ENCODE assay signal across 8 mouse cellular contexts in the genomic region with DNA sequence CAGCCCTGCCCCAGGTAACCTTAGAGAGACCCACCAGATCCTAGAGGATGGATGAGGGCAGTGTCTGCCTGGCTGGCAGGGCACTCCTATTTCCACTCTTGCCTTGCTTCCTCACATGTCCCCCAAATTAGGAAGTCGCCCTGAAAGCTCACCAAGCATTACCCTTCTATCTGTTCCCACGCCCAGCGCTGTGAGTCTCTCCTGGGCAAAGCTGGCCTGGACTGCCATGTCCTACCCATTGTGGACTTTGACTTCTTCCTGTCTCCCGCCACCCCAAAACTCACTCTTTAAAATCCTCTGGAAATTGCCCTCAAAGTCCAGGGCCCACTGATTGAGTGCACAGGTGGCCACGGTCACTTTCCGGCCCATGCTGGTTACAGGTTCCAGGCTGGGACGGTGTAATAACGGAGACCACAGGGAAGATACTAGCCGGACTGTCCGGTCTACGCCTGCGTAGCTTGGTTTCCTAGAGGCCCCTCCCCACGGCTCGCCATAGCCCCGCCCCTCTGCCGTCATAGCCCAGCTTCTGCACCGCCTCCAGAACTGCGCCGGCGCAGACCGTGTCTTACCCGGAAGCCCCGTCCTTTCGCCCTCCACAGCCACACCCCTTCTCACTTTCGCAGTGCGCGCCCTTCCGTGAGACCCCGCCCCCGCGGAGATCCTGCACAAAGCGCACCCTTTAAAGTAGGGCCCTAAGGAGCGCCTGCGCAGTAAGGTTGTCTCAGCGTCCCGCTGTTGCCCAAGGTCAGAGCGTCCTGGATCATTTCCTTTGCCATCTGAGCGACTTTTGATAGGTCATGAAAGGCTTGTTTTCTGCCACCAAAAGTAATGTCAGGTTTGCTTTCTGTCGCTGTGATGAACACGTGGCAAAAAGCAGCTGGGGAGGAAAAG. TPM values are rescaled to one million over a fixed set of nuclear protein-coding genes. Genes with fewer than 3 reads are reported as not detected.
DNase-seq lines count a peak whose midpoint lies in the region; ATAC-seq and TF ChIP-seq lines count a peak whose summit lies in the region.

A gene (minus strand): TSS at position 475 of the 891 bp plus-strand sequence.
A gene (plus strand): TSS at position 771 of the 891 bp plus-strand sequence.

- intact Hi-C loops in heart, postnatal 36 days (cut with DNase I) = no loop called here

- ATAC-seq in forebrain, embryonic 16.5 days = peak; percentile 97
- ATAC-seq in lung, embryonic 14.5 days (ENCODE audit: insufficient read depth) = peak; percentile 98

- peaks cover 4% of the 10 kb centered on the region; the same call in 1 of the 2 replicates for H3K36me3 ChIP-seq in ES-E14 (ENCODE audit: control insufficient read depth, insufficient read depth, low read length, poor library complexity, severe bottlenecking)
- H3K36me3 ChIP-seq in forebrain, embryonic 16.5 days (ENCODE audit: control insufficient read depth, insufficient read depth) = no peaks in the 10 kb centered on the region
- H3K36me3 ChIP-seq in lung, embryonic 14.5 days (ENCODE audit: insufficient read depth) = peaks cover 9% of the 10 kb centered on the region; the same call in 1 of the 2 replicates
- no peaks in the 10 kb centered on the region; the same call in 1 of the 2 replicates for H3K36me3 ChIP-seq in thymus, adult 2 months (ENCODE audit: control insufficient read depth, insufficient read depth, low read length)

- peak within 1 kb of the TSS; percentile 82 for H3K9ac ChIP-seq in ES-E14 (ENCODE audit: insufficient read depth, low read depth, low read length, poor library complexity, severe bottlenecking)
- peak within 1 kb of the TSS; percentile 81 for H3K9ac ChIP-seq in forebrain, embryonic 16.5 days (replicated peaks; ENCODE audit: low read depth, low read length)
- peak within 1 kb of the TSS; percentile 74 for H3K9ac ChIP-seq in lung, embryonic 14.5 days

- WGBS in forebrain, embryonic 16.5 days = under 1% methylated on average over 39 of the region's 40 CpGs
- under 1% methylated on average over 40 of the region's 40 CpGs for WGBS in lung, embryonic 14.5 days
- WGBS in olfactory bulb, adult 2 months = under 1% methylated on average over 40 of the region's 40 CpGs
- WGBS in thymus, adult 2 months = under 1% methylated on average over 40 of the region's 40 CpGs

- no peaks in the 10 kb centered on the region for H3K27me3 ChIP-seq in forebrain, embryonic 16.5 days (replicated peaks; ENCODE audit: control insufficient read depth, insufficient read depth, low read length)
- H3K27me3 ChIP-seq in lung, embryonic 14.5 days (ENCODE audit: insufficient read depth, low read length) = no peaks in the 10 kb centered on the region
- no peaks in the 10 kb centered on the region for H3K27me3 ChIP-seq in thymus, adult 2 months (ENCODE audit: control insufficient read depth, insufficient read depth, low read length)

- in situ Hi-C loops in ES-E14 (cut with MboI; ENCODE audit: low sequenced_read_pairs in 2 of 2, unreplicated experiment in 2 of 2) = no loop called here

- no peak for TF ChIP-seq CTCF in layer of hippocampus, adult 2 months (conservative IDR thresholded peaks at IDR 0.05)
- TF ChIP-seq CTCF in lung, embryonic 14.5 days (IDR thresholded peaks at IDR 0.05; ENCODE audit: low read depth) = no peak
- no peak for TF ChIP-seq CTCF in olfactory bulb, adult 2 months (IDR thresholded peaks at IDR 0.05; ENCODE audit: insufficient read depth, low read depth, low read length)
- TF ChIP-seq CTCF in thymus, adult 2 months (IDR thresholded peaks at IDR 0.05; ENCODE audit: borderline replicate concordance, control insufficient read depth, extremely low read depth, insufficient read depth, low read length, poor library complexity) = peak; percentile 29; the same call in 1 of the 2 replicates

- peak; percentile 96 for DNase-seq in ES-E14 (ENCODE audit: low read depth, low spot score)
- DNase-seq in cerebellum, adult 11-12 months = peak; percentile 99
- peak; percentile 98 to 99 for DNase-seq in heart, postnatal 36 days
- peak; percentile 99 for DNase-seq in layer of hippocampus, adult 2 months (ENCODE audit: low spot score in 2 of 2)
- DNase-seq in lung, embryonic 14.5 days = peak; percentile 99
- peak; percentile 99 for DNase-seq in thymus, adult 2 months

- peak within 1 kb of the TSS; percentile 14; the same call in 1 of the 2 replicates for H3K27ac ChIP-seq in ES-E14 (ENCODE audit: insufficient read depth, low read depth, low read length, poor library complexity, severe bottlenecking)
- H3K27ac ChIP-seq in forebrain, embryonic 16.5 days (ENCODE audit: low read length) = peak within 1 kb of the TSS; percentile 44
- peak within 1 kb of the TSS; percentile 98 for H3K27ac ChIP-seq in layer of hippocampus, adult 2 months
- H3K27ac ChIP-seq in lung, embryonic 14.5 days (ENCODE audit: low read depth) = peak within 1 kb of the TSS; percentile 74; the same call in 1 of the 2 replicates
- H3K27ac ChIP-seq in olfactory bulb, adult 2 months (ENCODE audit: insufficient read depth, low read depth, low read length) = peak within 1 kb of the TSS; percentile 78
- H3K27ac ChIP-seq in thymus, adult 2 months (ENCODE audit: control insufficient read depth, insufficient read depth, low read length) = peak within 1 kb of the TSS; percentile 54

- H3K4me1 ChIP-seq in ES-E14 (ENCODE audit: control insufficient read depth in 2 of 2, insufficient read depth in 2 of 2, low read length in 2 of 2, poor library complexity in 1 of 2) = peaks cover 0 to 4% of the 10 kb centered on the region in 2 experiments; a peak in 1 of 4 replicates
- H3K4me1 ChIP-seq in forebrain, embryonic 16.5 days (replicated peaks; ENCODE audit: control insufficient read depth, insufficient read depth, low read length) = peaks cover 12% of the 10 kb centered on the region
- peaks cover 5% of the 10 kb centered on the region for H3K4me1 ChIP-seq in lung, embryonic 14.5 days (ENCODE audit: insufficient read depth)
- H3K4me1 ChIP-seq in olfactory bulb, adult 2 months (ENCODE audit: control insufficient read depth, insufficient read depth, low read length) = peaks cover 5% of the 10 kb centered on the region
- peaks cover 11% of the 10 kb centered on the region for H3K4me1 ChIP-seq in thymus, adult 2 months (replicated peaks; ENCODE audit: control insufficient read depth, insufficient read depth, low read length)

- H3K9me3 ChIP-seq in ES-E14 (ENCODE audit: control insufficient read depth, insufficient read depth, low read depth, low read length) = no peaks in the 10 kb centered on the region
- H3K9me3 ChIP-seq in forebrain, embryonic 16.5 days (ENCODE audit: control insufficient read depth, low read length) = no peaks in the 10 kb centered on the region
- H3K9me3 ChIP-seq in lung, embryonic 14.5 days (ENCODE audit: low read depth, low read length) = no peaks in the 10 kb centered on the region

- peak within 1 kb of the TSS; percentile 72 to 94 for H3K4me3 ChIP-seq in ES-E14 (ENCODE audit: insufficient read depth in 1 of 2, low read depth in 1 of 2, low read length in 2 of 2, poor library complexity in 1 of 2, severe bottlenecking in 1 of 2)
- H3K4me3 ChIP-seq in forebrain, embryonic 16.5 days (replicated peaks; ENCODE audit: low read length) = peak within 1 kb of the TSS; percentile 78
- H3K4me3 ChIP-seq in layer of hippocampus, adult 2 months = peak within 1 kb of the TSS; percentile 78
- H3K4me3 ChIP-seq in lung, embryonic 14.5 days (ENCODE audit: low read depth, low read length) = peak within 1 kb of the TSS; percentile 62
- H3K4me3 ChIP-seq in olfactory bulb, adult 2 months (ENCODE audit: insufficient read depth, low read depth, low read length) = peak within 1 kb of the TSS; percentile 65
- peak within 1 kb of the TSS; percentile 71 for H3K4me3 ChIP-seq in thymus, adult 2 months (ENCODE audit: control insufficient read depth, insufficient read depth, low read length)

- peak within 1 kb of the TSS; percentile 87 for H3K4me2 ChIP-seq in forebrain, embryonic 16.5 days (ENCODE audit: low read length)
- H3K4me2 ChIP-seq in lung, embryonic 14.5 days = peak within 1 kb of the TSS; percentile 87

- peak; percentile 65 for TF ChIP-seq POLR2A in olfactory bulb, adult 2 months (IDR thresholded peaks at IDR 0.05; ENCODE audit: insufficient read depth, low read depth, low read length)
- TF ChIP-seq POLR2A in thymus, adult 2 months (IDR thresholded peaks at IDR 0.05; ENCODE audit: control insufficient read depth, extremely low read depth, insufficient read depth, low read length, poor library complexity) = peak; percentile 58

TF ChIP-seq in ES-E14, 5 proteins besides CTCF, POLR2A, EP300 and RAD21:
- no peak for TF ChIP-seq ZNF384 (IDR thresholded peaks at IDR 0.05; ENCODE audit: low read depth, low read length)
- no peak for TF ChIP-seq ZC3H11A (IDR thresholded peaks at IDR 0.05; ENCODE audit: borderline replicate concordance, low read depth, low read length)
- TF ChIP-seq MAFK (IDR thresholded peaks at IDR 0.05; ENCODE audit: insufficient read depth, low read depth, low read length) = no peak
- TF ChIP-seq HCFC1 (IDR thresholded peaks at IDR 0.05; ENCODE audit: borderline replicate concordance, insufficient read depth, low read length) = no peak

RNA-seq across cellular contexts. Expression of the first gene that starts in this region (rescaled TPM):
- 4.9 and 10.8 TPM in 2 replicates for total RNA-seq in ES-E14 (2012; rRNA removed)
- 5.7 and 6.1 TPM in 2 replicates for polyA plus RNA-seq in forebrain, embryonic 16.5 days (2015; fragmentation: Nextera tagmentation; extraction: Ambion mirVana)
- 1 to 10 TPM; 4.2 to 4.4 TPM for total RNA-seq in heart, postnatal 36 days (2021)
- total RNA-seq in layer of hippocampus, adult 2 months (2021) = 1 to 10 TPM; 4.4 to 7.8 TPM
- polyA plus RNA-seq in lung, embryonic 14.5 days (2014; fragmentation: Nextera tagmentation; extraction: Ambion mirVana) = 6.7 and 9.5 TPM in 2 replicates
- not detected in 2 replicates for polyA plus RNA-seq in olfactory bulb, adult 2 months (2012; ENCODE audit: insufficient read depth, insufficient read length, low replicate concordance, missing spikeins)
- polyA plus RNA-seq in thymus, adult 2 months (2012; rRNA removed) = 14.0 and 17.7 TPM in 2 replicates

RNA-seq across cellular contexts. Expression of the second gene that starts in this region (rescaled TPM):
- total RNA-seq in ES-E14 (2012; rRNA removed) = 38.5 and 52.1 TPM in 2 replicates
- 51.8 and 61.8 TPM in 2 replicates for polyA plus RNA-seq in forebrain, embryonic 16.5 days (2015; fragmentation: Nextera tagmentation; extraction: Ambion mirVana)
- 1 to 10 TPM; 5.6 to 6.2 TPM for total RNA-seq in heart, postnatal 36 days (2021)
- 10 to 100 TPM; 34.0 to 35.1 TPM for total RNA-seq in layer of hippocampus, adult 2 months (2021)
- polyA plus RNA-seq in lung, embryonic 14.5 days (2014; fragmentation: Nextera tagmentation; extraction: Ambion mirVana) = 44.2 and 45.3 TPM in 2 replicates
- not detected in 2 replicates for polyA plus RNA-seq in olfactory bulb, adult 2 months (2012; ENCODE audit: insufficient read depth, insufficient read length, low replicate concordance, missing spikeins)
- polyA plus RNA-seq in thymus, adult 2 months (2012; rRNA removed) = 246 and 256 TPM in 2 replicates

Comparison
In these comparisons a context has a peak if more than half of its experiments do, and no peak if none do; other contexts are left out.
1. Peak in every context shown above with its lines: DNase-seq, ATAC-seq, H3K4me3 ChIP-seq and H3K27ac ChIP-seq.
2. RNA of the second gene that starts in this region (polyA plus RNA-seq): 246 to 256 TPM in thymus, adult 2 months, 51.8 to 61.8 TPM in forebrain, embryonic 16.5 days and 44.2 to 45.3 TPM in lung, embryonic 14.5 days; not detected in olfactory bulb, adult 2 months; every median in the first group is over 10 times any median in the second.
3. H3K27ac ChIP-seq: peak in every context shown above with its lines; median percentile 98 in layer of hippocampus, adult 2 months; 78 in olfactory bulb, adult 2 months; 74 in lung, embryonic 14.5 days; 54 in thymus, adult 2 months; 44 in forebrain, embryonic 16.5 days; 14 in ES-E14.